Mouse (Mus musculus) C2C12 (cell line): Measurements from ENCODE around the gene Pde6b. TPM values are rescaled to one million over a fixed set of nuclear protein-coding genes. Genes with fewer than 3 reads are reported as not detected.

Experiments used
- H3K27me3 ChIP-seq: one replicate; pipeline ENCODE4 v1.6.1; 2011; ENCODE audit not compliant: control insufficient read depth, insufficient read depth, insufficient read length
- H3K36me3 ChIP-seq: one replicate; pipeline ENCODE4 v1.6.1; 2011; ENCODE audit not compliant: control insufficient read depth, insufficient read depth
- H3K4me3 ChIP-seq: one replicate; pipeline ENCODE4 v1.5.1; 2011; ENCODE audit warnings: mild to moderate bottlenecking, control low read depth; ENCODE audit not compliant: poor library complexity, insufficient read depth, severe bottlenecking
- H3K79me2 ChIP-seq: one replicate; pipeline ENCODE4 v1.6.1; 2011; ENCODE audit not compliant: control insufficient read depth, insufficient read depth
- H3K79me3 ChIP-seq: one replicate; pipeline ENCODE4 v1.6.1; 2011; ENCODE audit warnings: low read depth, control low read depth
- H3ac ChIP-seq: one replicate; pipeline ENCODE3; 2011; ENCODE audit warnings: low read depth; ENCODE audit not compliant: control insufficient read depth, insufficient read length
- CEBPB ChIP-seq: IDR thresholded peaks from one replicate; pipeline ENCODE4 v1.6.1; 2011; ENCODE audit warnings: low read depth, mild to moderate bottlenecking, control low read depth, moderate library complexity
- CTCF ChIP-seq: IDR thresholded peaks from one replicate; pipeline ENCODE4 v1.5.1; 2011; ENCODE audit not compliant: control insufficient read depth, insufficient read depth, insufficient read length
- FOSL1 ChIP-seq: IDR thresholded peaks from one replicate; pipeline ENCODE4 v1.8.0; 2011; ENCODE audit warnings: mild to moderate bottlenecking, low read length; ENCODE audit not compliant: poor library complexity, insufficient read depth, severe bottlenecking
- MAX ChIP-seq: IDR thresholded peaks from one replicate; pipeline ENCODE4 v1.6.1; 2011; ENCODE audit warnings: mild to moderate bottlenecking, control low read depth
- MYOD1 ChIP-seq: IDR thresholded peaks from one replicate; pipeline ENCODE4 v1.6.1; 2011; ENCODE audit warnings: low read depth; ENCODE audit not compliant: control insufficient read depth, insufficient read length
- MYOG ChIP-seq: IDR thresholded peaks from one replicate; pipeline ENCODE4 v1.6.1; 2011; ENCODE audit not compliant: control insufficient read depth, insufficient read length; ENCODE audit errors: extremely low read depth
- USF1 ChIP-seq: IDR thresholded peaks from one replicate; pipeline ENCODE4 v1.6.1; 2011; ENCODE audit warnings: low read depth, mild to moderate bottlenecking, control low read depth, moderate library complexity
- polyA plus RNA-seq: library from polyadenylated mRNA; unstranded; fragments of >200 nt; fragmentation: generic; extraction: Trizol; gene quantifications from one replicate; pipeline ENCODE4 v1.2.1, GENCODE M21; 2012; ENCODE audit warnings: missing spikeins

Pde6b gene
- polyA plus RNA-seq, 1 experiment: 0.01 TPM

- TF ChIP-seq MAX (no peak), MYOD1 (no peak), MYOG (no peak), CTCF (no peak), USF1 (no peak), CEBPB (no peak), FOSL1 (no peak)
Observed at GRCm38 (mm10) chr5:108460461-108460860, 72.3 kb downstream of the Pde6b start.

GRCm38 (mm10) chr5:108461082-108462065 is 73.2 kb downstream of the Pde6b start, which contains the start of gene Pcgf3:
Gene Pcgf3, plus strand, starts transcription at chr5:108461232.
- no peaks in the 10 kb centered on the region for H3K27me3 ChIP-seq
- H3K4me3 ChIP-seq: peak within 1 kb of the TSS; percentile 89
- no peak for TF ChIP-seq CTCF
- TF ChIP-seq USF1: no peak
- no peak for TF ChIP-seq CEBPB
- TF ChIP-seq MYOD1: no peak
- TF ChIP-seq FOSL1: no peak
- TF ChIP-seq MYOG: no peak
- TF ChIP-seq MAX: no peak
- H3ac ChIP-seq: peak within 1 kb of the TSS; percentile 88
- H3K79me2 ChIP-seq: peaks cover 52% of the 10 kb centered on the region
- H3K36me3 ChIP-seq: no peaks in the 10 kb centered on the region
- H3K79me3 ChIP-seq: peaks cover 47% of the 10 kb centered on the region

More at GRCm38 (mm10) chr5:108460461-108460860, 72.3 kb downstream of the Pde6b start:
- Histone ChIP-seq H3K27me3 (no peaks in the 10 kb centered on the region), H3K79me2 (peaks cover 43% of the 10 kb centered on the region), H3K4me3 (peak overlapping the region; percentile 89), H3K36me3 (no peaks in the 10 kb centered on the region), H3ac (no peak overlapping the region), H3K79me3 (peaks cover 40% of the 10 kb centered on the region)

- TF ChIP-seq MYOG (no peak), CTCF (no peak), MAX (no peak), USF1 (no peak), CEBPB (no peak), MYOD1 (no peak), FOSL1 (no peak)
- peaks cover 63% of the 10 kb centered on the region for H3K79me2 ChIP-seq
- peak overlapping the region; percentile 39 for H3ac ChIP-seq
- H3K36me3 ChIP-seq: peaks cover 6% of the 10 kb centered on the region
- peak overlapping the region; percentile 89 for H3K4me3 ChIP-seq
- no peaks in the 10 kb centered on the region for H3K27me3 ChIP-seq
- peaks cover 57% of the 10 kb centered on the region for H3K79me3 ChIP-seq
Observed at GRCm38 (mm10) chr5:108462446-108462845, 74.3 kb downstream of the Pde6b start.

GRCm38 (mm10) chr5:108465131-108465891 is 77.1 kb downstream of the Pde6b start:
- Histone ChIP-seq H3K4me3 (no peak overlapping the region), H3K79me2 (peaks cover 92% of the 10 kb centered on the region), H3K79me3 (peaks cover 85% of the 10 kb centered on the region), H3K27me3 (no peaks in the 10 kb centered on the region), H3K36me3 (peaks cover 6% of the 10 kb centered on the region), H3ac (no peak overlapping the region)
- TF ChIP-seq FOSL1: no peak
- TF ChIP-seq CTCF: no peak
- no peak for TF ChIP-seq MAX
- TF ChIP-seq CEBPB: no peak
- TF ChIP-seq MYOD1: no peak
- TF ChIP-seq MYOG: no peak
- no peak for TF ChIP-seq USF1

GRCm38 (mm10) chr5:108466647-108467046 is 78.5 kb downstream of the Pde6b start:
- H3K4me3 ChIP-seq: no peak overlapping the region

More at GRCm38 (mm10) chr5:108466647-108467046, 78.5 kb downstream of the Pde6b start:
- TF ChIP-seq FOSL1 (no peak), MYOD1 (no peak), MAX (no peak), USF1 (no peak), MYOG (no peak), CTCF (no peak), CEBPB (no peak)
- Histone ChIP-seq H3K36me3 (peaks cover 12% of the 10 kb centered on the region), H3K79me2 (peaks cover 100% of the 10 kb centered on the region), H3K27me3 (no peaks in the 10 kb centered on the region), H3ac (no peak overlapping the region), H3K79me3 (peaks cover 95% of the 10 kb centered on the region)
